Mouse (Mus musculus) cortical plate, adult 2 months (tissue): ENCODE data around the gene Pawr.

Experiments
- CTCF ChIP-seq: fragments of 200-500 bp; IDR thresholded peaks from 2 replicates; pipeline ENCODE4 v1.5.1; 2011; ENCODE audit warnings: mild to moderate bottlenecking, control low read depth, low read length; ENCODE audit not compliant: insufficient read depth; ENCODE audit errors: extremely low read depth
- POLR2A ChIP-seq: fragments of 200-500 bp; IDR thresholded peaks from 2 replicates; pipeline ENCODE4 v1.6.1; 2011; ENCODE audit warnings: mild to moderate bottlenecking, low read length, control low read depth; ENCODE audit not compliant: insufficient read depth; ENCODE audit errors: extremely low read depth

DNA sequence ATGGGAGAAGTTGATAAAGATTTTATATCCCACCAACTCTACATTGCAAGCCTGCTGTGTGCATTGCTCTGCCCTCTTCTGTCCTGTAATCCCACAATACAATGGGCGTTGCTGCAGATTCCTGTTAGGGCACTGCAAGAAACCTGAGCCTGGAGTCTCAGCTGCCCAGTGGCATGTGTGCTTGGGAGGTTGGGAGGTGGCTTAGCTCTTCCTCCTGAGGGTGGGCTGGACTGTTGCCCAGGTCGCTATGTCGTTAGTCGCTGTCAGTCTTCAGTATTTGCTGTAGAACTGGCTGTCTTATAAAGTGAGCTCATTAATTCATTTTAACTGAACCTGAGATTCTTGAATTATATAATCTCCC is 58.0 kb downstream of the Pawr start:
- TF ChIP-seq CTCF (no peak), POLR2A (no peak)
